Mouse (Mus musculus): ENCODE data around the gene Gab3.
"Not testable (repeated sequence)": the region's sequence is repeated elsewhere in the genome, so short reads cannot be mapped to it uniquely, and the experiment has no call there.

Gene Gab3

GRCm38 (mm10) chrX:75034054-75034453 lies 51.2 kb downstream of the Gab3 start:
- not testable (repeated sequence) for DNase-seq

GRCm38 (mm10) chrX:74983734-74984133 lies 101.5 kb downstream of the Gab3 start:
- no peak for DNase-seq

- peak; percentile 5 to 28 for DNase-seq
Measured at GRCm38 (mm10) chrX:74962899-74963298, 122.4 kb downstream of the Gab3 start.

GRCm38 (mm10) chrX:74959161-74959560 lies 126.1 kb downstream of the Gab3 start:
- not testable (repeated sequence) for DNase-seq
